Mouse (Mus musculus) small intestine, adult 2 months (tissue): Measurements from ENCODE around the gene Nck2.

Experiments
- CTCF ChIP-seq: fragments of 200-500 bp; IDR thresholded peaks from 2 replicates; pipeline ENCODE4 v1.5.1; 2012; ENCODE audit warnings: low read depth, mild to moderate bottlenecking, control low read depth, inconsistent platforms, low read length, moderate library complexity, mixed read lengths; ENCODE audit not compliant: insufficient replicate concordance, insufficient read length; ENCODE audit errors: extremely low read depth
- POLR2A ChIP-seq: fragments of 200-500 bp; IDR thresholded peaks from 2 replicates; pipeline ENCODE4 v1.6.1; 2012; ENCODE audit warnings: low read depth, mild to moderate bottlenecking, control low read depth, inconsistent platforms, low read length, moderate library complexity

GRCm38 (mm10) chr1:43462666-43463065 lies 18.3 kb downstream of the Nck2 start:
- TF ChIP-seq POLR2A (no peak), CTCF (no peak)
